Mouse (Mus musculus): ENCODE results near the gene Arl6ip4. TPM values are rescaled to one million over a fixed set of nuclear protein-coding genes. Genes with fewer than 3 reads are reported as not detected.

Arl6ip4 gene
- total RNA-seq, 2 experiments from 2014 or later, result 36.3 to 37.8 TPM

GRCm38 (mm10) chr5:124152734-124153133 is 36.8 kb downstream of the Arl6ip4 start:
- no peak for DNase-seq

- DNase-seq, result no peak
Observed at GRCm38 (mm10) chr5:124155943-124156342, 40.1 kb downstream of the Arl6ip4 start.

- DNase-seq, result no peak
Observed at GRCm38 (mm10) chr5:124158305-124158704, 42.4 kb downstream of the Arl6ip4 start.

DNA sequence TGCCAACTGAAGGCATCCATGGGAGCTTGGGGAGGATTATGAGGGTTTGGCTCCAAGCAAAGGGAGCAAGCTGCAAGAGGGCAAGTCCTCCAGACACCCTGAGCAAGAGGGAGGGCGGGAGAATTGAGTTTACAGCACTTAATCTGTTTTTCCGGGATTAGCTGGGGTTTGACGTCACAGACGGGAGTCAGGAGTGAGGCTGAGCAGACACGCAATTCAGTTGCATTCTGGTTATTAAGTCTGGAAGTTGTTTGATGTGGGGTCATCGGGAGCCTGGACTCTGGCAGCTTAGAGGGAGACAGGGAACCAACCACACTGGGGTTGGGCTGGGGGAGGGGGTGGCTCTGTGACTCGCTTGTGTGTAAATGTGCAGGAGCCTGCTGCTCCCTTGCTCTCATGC is 43.6 kb downstream of the Arl6ip4 start:
- no peak for DNase-seq

DNA sequence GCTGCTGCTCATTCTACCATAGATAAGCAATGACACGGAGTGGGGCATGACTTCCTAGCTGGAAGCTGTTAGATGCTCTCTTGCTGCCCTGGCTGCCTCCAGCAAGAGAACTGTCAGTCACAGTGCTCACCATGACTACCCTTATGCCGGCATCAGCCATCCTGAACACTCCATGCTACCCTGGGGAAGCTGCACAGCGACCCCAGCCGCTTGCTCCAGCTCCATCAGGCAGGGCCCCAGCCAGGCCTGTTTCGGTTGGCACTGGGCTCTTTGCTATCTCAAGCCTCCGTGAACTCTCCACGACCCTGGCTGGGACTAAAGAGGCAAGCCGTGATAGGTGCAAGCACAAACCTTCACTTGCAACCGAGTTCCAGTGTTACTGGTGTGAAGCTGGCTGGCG is 45.9 kb downstream of the Arl6ip4 start:
- DNase-seq, result no peak

DNA sequence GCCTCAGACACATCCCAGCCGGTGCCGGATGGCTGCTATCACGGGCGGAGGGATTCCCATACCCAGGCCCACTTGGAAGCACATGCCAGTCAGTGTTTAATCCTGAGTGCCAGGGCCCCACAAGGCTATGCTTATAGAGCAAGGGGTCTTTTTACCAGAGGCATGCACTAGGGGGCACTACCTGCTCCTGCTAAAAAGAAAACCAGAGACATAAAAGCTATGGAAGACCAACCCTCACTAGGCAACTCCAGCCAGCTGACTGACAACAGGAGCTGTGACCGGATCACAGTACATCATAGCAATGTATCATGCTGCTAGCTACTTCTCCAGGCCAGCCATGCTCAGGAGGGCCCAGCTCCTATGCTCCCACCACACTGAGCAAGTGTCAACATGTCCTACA is 46.7 kb downstream of the Arl6ip4 start:
- DNase-seq, result peak; percentile 78 to 86

DNA sequence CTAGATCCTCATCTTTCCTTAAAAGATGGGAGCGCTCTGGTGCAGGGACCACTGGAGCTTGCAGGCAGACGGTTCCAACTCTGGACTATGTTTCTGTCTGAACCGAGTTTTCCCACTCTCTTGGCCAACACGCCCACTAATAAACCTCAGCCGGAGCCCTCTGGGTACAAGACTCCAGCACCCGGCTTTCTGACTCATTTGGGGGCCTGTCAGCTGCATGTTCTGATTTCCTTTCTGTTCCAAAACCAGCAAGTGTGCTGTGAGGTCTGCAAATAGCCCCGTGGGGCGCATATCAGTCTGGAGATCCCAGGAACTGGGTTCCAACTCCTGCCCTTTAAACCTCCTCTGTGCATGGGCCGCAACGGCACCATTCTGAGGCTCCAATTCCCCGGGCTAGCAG is 47.6 kb downstream of the Arl6ip4 start:
- no peak for DNase-seq

GRCm38 (mm10) chr5:124165622-124166570 is 50.0 kb downstream of the Arl6ip4 start:
- no peak for DNase-seq

- no peak for DNase-seq
Observed at GRCm38 (mm10) chr5:124166741-124167140, 50.9 kb downstream of the Arl6ip4 start.

DNA sequence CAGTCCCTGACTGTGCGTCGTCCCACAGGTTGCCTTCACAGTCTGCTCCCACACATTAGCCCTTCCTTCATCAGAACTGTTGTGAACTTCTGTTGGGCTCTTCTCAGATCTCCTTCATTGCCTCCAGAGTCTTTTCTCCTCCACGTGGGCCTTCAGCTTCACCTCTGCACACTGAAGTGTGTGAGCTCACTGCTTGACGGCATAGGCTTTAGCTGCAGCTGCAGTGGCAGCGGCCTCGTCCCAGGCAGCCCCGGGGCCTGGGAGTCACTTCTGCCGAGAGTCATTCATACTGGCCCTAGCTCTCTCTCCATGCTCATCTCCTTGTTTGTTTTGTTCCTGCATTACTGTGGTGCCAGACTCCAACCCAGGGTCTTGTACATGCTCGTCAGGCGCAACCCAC is 51.7 kb downstream of the Arl6ip4 start:
- DNase-seq, result no peak

Other genes starting within 250 kb of the Arl6ip4 start
- gene Hcar1, start 236.1 kb upstream of the Arl6ip4 start, total RNA-seq (2021), result under 1 TPM; 0.47 to 0.90 TPM
- gene Denr, start 208.9 kb upstream of the Arl6ip4 start, total RNA-seq (2021), result 10 to 100 TPM; 54.0 to 58.7 TPM
- 1 to 10 TPM in 1 of 2 experiments, not detected in 1; 1.1 TPM for gene Gm43518, start 188.7 kb upstream of the Arl6ip4 start, total RNA-seq (2021)
- gene Ccdc62, start 185.4 kb upstream of the Arl6ip4 start, total RNA-seq (2021), result 1 to 10 TPM; 3.8 to 4.1 TPM
- 10 to 100 TPM; 11.1 to 11.3 TPM for gene Hip1r, start 142.5 kb upstream of the Arl6ip4 start, total RNA-seq (2021)
- 10 to 100 TPM; 15.1 to 15.2 TPM for gene Vps37b, start 83.8 kb upstream of the Arl6ip4 start, total RNA-seq (2021)
- gene Abcb9, start 20.3 kb upstream of the Arl6ip4 start, total RNA-seq (2021), result 10 to 100 TPM in 1 of 2 experiments, 1 to 10 TPM in 1; 8.9 to 10.7 TPM
- gene Ogfod2, start 3.8 kb upstream of the Arl6ip4 start, total RNA-seq (2021), result 10 to 100 TPM; 15.1 to 17.5 TPM
- 10 to 100 TPM; 36.8 to 38.9 TPM for gene Pitpnm2, start 133.7 kb downstream of the Arl6ip4 start, total RNA-seq (2021)
- 1 to 10 TPM; 3.9 to 5.5 TPM for gene Mphosph9, start 211.9 kb downstream of the Arl6ip4 start, total RNA-seq (2021)
- gene 2810006K23Rik, start 212.0 kb downstream of the Arl6ip4 start, total RNA-seq (2021), result 10 to 100 TPM; 12.4 to 14.4 TPM
- gene Cdk2ap1, start 247.0 kb downstream of the Arl6ip4 start, total RNA-seq (2021), result 100 to 1,000 TPM; 148 to 156 TPM

Data from heart, adult 18-20 months (tissue).